Mouse (Mus musculus) mesoderm, embryonic 11.5 days (tissue): ENCODE results near the gene Cltb.

ENCODE experiments used
- DNase-seq: peaks from one replicate; pipeline ENCODE4 v3.0.0-alpha.2; 2012; ENCODE audit warnings: low read depth, low spot score

Gene Cltb

DNA sequence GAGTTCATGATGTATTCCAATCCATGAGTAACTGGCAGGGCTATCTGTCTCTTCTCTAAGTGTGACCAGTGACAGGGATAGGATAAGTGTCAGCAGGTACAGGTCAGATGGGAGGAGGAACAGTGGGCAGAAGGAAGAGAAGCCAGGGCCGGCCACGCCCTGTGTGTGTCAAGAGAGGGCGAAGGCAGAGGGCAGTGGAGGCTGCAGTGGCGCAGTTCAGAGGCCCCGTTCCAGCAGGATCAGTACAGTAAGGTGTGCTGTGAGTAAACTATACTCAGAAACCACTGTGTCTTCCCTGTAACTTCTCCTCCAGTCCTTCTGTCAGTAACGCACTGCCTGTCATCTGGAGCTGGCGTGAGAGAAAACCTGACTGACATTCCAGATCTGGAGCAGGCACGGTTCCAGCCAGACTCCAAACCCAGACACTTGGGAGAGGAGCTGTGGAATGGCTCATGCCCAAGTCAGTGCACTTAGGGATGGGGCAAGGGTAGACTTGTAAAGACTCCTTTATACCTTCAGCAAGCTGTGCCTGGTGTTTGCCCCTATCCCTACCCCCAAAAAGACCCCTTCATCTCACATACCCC lies 14.9 kb downstream of the Cltb start:
- no peak for DNase-seq

DNA sequence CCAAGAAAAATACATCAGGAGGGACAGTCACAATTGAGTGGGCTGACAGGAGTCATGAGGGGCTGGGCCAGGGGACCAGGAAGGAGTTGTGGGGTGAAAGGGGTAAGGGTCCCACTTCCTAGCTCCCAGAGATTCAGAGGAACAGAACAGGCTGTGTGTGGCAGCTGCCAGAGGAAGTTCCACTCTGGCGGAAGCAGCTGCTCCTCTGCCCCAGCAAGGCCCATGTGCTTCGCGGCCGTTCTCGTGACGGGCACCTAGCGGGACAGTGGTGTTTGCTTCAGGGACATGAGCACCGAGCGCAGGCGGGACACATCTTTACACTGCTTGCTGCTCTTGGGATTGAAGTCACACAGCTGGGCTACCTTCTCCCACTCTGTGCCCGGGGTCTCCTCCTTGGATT lies 17.5 kb downstream of the Cltb start:
- no peak for DNase-seq

GRCm38 (mm10) chr13:54591776-54592356 lies 19.3 kb downstream of the Cltb start:
- DNase-seq = no peak

DNA sequence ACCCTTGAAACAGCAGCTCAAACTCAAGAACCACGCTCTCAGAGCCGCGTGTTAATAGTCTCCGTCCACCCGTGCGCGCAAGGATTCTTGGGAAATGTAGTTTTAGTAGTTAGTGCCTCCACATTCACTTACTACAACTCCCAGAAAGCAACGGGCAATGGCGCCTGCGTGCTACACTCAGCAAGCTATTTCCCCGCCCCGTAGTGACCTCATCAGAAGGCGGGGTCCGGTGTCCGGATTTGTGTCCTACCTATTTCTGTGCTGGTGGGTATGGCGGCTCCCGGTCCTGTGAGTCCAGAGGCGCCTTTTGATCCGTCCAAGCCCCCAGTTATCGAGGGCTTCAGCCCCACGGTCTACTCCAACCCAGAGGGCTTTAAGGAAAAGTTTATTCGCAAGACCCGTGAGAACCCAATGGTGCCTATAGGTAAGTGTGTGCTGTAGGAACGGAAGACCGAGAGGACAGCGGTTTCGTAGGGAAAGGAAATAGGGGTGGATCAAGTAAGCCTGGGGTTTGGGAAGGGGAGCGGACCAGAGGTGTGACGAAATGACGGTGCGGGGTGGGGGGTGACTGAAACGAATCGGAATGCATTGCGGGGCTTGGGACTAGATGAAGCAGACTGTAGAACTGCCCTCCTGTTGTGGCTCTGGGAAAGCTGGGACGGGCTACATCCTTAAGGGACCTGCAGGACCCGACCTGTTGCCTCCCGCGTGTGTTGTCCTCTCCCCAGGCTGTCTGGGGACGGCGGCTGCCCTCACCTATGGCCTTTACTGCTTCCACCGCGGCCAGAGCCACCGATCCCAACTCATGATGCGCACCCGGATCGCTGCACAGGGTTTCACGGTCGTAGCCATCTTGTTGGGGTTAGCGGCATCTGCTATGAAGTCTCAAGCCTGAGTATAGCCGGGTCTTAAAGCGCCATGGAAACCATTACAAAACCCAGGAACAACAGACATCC lies 20.9 kb downstream of the Cltb start, which contains the start of the genes Nop16 and Higd2a:
Nop16 (minus strand) TSS at position 95 of the 956 bp plus-strand sequence.
Higd2a (plus strand) TSS at position 212 of the 956 bp plus-strand sequence.
- peak; percentile 98 for DNase-seq

DNA sequence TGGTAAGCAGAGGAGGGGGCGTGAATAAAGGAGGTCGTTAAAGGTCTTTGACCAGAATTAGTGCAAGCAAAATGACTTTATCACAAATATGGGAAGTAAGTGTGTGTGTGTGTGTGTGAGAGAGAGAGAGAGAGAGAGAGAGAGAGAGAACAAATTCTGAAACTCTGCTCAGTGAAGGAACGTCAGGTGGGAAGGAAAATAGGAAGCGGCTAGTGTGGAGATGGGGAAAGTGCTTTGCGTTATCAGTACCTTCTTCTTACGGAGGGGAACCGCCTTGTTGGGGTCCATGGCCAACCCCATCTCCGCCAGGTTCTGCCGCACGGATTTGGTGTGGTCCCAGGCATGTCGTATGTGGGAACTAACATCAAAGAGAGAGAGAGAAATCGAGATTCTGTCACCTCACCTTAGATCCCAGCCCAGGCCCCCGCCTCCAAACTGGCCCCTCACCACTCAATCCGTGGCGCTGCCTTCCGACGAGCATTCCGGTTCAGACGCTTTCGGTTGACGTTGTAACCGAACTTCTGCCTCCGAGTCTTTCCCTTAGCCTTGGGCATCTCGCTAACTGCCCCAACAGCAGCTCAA lies 21.6 kb downstream of the Cltb start:
- no peak for DNase-seq

- DNase-seq = no peak
Measured at GRCm38 (mm10) chr13:54585831-54586230, 25.3 kb downstream of the Cltb start.

DNA sequence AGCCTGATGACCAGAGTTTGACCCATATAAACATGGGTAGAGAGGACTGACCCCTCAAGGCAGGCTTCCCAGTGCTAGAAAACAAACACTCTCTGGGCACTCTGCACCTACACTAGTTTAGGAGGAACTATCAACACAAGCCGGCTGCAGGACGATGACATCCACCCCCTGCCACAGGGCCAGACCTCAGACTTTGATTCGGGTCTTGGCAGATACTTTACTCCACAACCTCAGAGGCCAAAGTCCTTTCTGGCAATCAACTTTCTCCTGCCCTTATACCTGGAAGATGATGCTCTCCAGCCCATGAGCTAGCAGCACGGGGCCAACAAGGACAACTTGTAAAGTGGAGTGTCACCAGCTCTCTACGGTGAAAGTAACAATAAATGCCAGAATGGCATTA lies 28.3 kb downstream of the Cltb start:
- no peak for DNase-seq

DNA sequence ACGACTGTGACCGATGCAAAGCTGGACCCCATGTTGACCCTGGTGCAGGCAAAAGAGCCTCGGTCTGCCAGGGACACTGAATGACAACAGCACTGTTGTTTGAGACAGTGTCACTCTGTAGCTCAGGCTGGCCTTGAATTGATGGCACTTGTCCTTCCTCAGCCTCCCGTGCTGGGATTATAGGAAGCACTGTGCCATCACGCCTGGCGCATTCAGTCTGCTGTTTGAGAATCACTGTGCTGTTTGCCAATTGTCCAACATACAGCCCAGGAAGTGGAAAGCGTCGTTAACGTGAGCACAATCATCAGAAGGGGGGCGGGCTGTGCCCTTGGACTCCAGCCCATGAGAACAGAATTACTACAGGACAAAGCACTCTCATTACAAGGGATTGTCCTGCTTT lies 29.0 kb downstream of the Cltb start:
- DNase-seq = no peak

DNA sequence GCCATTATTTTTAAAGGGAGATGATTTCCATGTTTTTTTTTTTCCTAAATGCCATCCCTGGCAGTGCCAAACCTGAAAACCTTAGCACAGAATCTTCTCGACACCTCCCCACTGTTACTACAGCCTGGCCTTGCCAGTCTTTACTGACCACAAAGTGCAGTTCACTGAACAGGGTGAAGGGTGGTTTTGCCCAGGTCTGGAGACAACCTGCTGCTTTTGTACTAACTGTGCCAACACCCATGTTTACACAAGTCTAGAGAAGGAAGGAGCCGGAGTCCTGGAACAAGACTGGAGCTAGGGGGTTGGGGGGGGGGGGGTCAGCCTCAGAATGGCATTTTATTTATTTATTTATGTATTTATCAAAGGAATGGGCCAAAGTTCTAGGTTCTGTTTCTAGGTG lies 29.8 kb downstream of the Cltb start:
- no peak for DNase-seq

GRCm38 (mm10) chr13:54577652-54578507 lies 33.3 kb downstream of the Cltb start:
- DNase-seq = no peak

DNA sequence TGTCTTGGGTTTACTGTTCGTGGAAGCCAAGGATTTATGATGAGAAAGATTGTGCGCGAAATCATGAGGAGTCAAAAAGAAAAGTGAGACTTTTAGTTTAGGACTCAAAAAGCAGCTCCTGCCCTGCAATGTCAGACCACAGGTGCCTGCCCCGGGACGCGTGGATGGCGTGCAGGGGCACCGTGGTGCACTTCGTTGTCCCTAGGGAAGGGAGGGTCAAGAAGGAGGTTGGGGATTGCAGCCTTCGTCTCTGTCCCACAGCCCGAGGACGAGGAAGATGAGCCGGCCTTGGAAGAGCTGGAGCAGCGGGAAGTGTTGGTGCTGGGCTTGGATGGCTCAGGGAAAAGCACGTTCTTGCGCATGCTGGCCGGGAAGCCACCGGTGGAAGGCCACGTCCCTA lies 35.7 kb downstream of the Cltb start:
- DNase-seq = no peak

- peak; percentile 75 for DNase-seq
Measured at GRCm38 (mm10) chr13:54574854-54575481, 36.2 kb downstream of the Cltb start, which contains the start of gene Arl10. Arl10 (plus strand) TSS chr13:54575015.

GRCm38 (mm10) chr13:54572621-54573020 lies 38.5 kb downstream of the Cltb start:
- DNase-seq = no peak

DNA sequence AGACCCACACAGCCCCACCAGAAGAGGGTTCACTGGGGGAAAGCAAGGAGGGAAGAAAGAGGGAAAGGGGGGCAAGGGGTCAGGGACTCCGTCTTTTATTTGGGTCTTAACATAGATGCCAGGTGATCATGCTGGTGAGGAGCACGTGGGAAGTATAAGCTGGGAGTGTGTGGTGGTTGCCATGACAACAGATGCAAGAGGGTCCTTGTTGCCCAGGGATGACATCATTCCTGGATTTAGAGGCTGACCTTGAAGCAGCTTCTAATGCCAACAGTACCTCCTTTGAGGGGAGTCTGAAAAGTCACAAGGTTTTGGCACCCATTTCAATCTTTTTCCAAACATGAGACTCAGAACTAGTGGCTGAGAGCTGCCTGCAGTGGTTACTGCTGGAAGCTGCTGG lies 39.5 kb downstream of the Cltb start:
- peak; percentile 35 for DNase-seq

DNA sequence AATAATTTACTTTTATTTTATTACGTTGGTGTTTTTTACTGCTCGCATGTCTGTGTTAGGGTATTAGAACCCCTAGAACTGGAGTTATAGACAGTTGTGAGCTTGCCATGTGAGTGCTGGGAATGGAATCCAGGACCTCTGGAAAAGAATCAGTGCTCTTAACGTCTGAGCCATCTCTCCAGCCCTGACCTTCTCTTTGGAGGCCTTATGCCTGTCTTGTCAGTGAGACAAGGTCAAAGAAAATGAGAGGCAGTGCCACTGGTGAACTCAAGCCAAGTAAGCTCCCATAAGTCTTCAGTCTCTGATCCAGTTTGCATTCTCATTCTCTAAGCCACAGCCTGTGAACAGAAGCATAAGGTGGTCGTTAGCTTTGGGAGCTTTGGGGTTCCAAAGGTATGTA lies 40.4 kb downstream of the Cltb start:
- no peak for DNase-seq

DNA sequence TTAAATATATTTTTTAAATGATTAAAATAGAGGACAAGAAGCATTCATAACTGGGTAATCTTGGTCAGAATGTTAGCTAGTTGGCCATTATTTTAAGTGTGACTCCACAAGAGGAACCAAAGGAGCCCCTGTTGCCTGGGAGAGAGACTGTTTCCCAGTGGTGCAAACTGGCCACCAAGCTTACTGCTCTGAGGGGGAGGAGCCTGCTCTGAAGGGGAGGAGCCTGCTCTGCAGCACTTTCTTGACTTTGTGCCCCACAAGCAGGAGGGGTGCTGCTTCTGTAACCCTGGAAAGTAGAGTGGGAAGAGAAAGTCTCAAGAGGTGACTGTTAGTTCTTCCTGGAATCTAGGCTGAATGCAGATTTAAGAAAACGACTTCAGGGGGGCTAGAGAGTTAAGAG lies 41.9 kb downstream of the Cltb start:
- no peak for DNase-seq

GRCm38 (mm10) chr13:54568380-54568779 lies 42.8 kb downstream of the Cltb start:
- no peak for DNase-seq

DNA sequence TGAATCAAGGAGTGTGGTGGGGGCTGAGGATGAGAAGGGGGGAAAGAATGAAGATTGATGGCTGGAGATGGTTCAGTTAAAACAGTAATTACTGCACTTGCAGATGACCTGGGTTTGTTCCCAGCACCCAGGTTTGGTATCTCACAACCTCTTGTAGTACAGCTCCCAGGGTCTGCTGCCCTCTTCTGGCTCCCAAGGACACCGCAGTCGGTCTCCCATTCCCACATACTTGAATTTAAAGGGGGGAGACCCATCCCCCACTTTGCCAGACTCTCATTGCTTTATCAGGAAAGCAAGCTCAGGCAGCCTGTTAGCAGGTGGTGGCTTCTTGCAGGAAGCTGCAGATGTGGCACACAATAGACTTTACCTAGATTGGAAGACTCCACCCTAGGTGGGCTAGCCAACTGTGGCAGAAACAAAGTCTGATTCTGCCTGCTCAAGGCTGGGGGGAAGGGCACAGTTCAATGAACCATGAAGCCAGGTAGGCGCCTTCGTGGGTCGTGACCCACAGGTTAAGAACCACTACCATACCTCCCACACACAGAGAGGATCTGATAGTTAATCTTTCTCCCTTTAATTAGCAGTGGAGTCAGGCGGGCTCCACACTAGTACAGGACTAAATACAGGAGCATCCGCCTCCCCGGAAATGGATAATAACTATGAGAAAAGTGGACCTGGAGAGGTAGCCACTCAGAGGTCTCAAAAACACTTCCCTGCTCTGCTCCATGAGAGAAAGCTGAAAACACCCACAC lies 45.4 kb downstream of the Cltb start:
- DNase-seq = peak; percentile 67

DNA sequence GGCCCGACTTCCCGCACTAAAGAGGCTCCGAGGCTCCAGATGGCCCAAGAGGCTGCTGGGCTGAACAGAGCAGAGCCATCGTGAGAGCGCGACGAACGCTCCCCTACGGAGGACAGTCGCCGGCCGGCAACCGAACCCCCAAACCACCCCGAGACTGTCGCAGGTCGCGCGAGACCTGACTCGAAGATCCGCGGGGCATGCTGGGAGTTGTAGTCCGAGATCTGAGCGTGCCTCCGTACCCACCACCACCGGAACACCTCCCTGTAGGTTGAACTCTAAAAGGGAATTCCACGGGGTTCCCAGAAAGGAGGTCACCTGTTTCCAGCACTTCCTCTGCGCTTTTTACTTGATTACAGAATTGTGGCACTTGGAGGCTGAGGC lies 46.0 kb downstream of the Cltb start, which contains the start of gene 4833439L19Rik:
4833439L19Rik (minus strand) TSS at position 235 of the 381 bp plus-strand sequence.
- DNase-seq = peak; percentile 94
